Mouse (Mus musculus): ENCODE measurements around the gene Mrtfb. TPM values are rescaled to one million over a fixed set of nuclear protein-coding genes. Genes with fewer than 3 reads are reported as not detected.
A peak's percentile ranks its signal among the peaks of the same experiment; 100 is the strongest.

Mrtfb gene
- 17.5 and 19.8 TPM in 2 replicates for polyA plus RNA-seq (2015; fragmentation: Nextera tagmentation; extraction: Ambion mirVana)

- 2% methylated on average over 52 of the region's 56 CpGs for WGBS
Measured at GRCm38 (mm10) chr16:13255855-13256635, at the start of gene Mrtfb. Gene Mrtfb, plus strand, starts transcription at chr16:13256481.

GRCm38 (mm10) chr16:13207649-13208048 lies 48.6 kb upstream of the Mrtfb start:
- no peak for ATAC-seq (replicated peaks; ENCODE audit: low FRiP score, low read depth)
- H3K9me3 ChIP-seq (replicated peaks; ENCODE audit: low read length): no peaks in the 10 kb centered on the region

More at GRCm38 (mm10) chr16:13255855-13256635, at the start of gene Mrtfb:
- 0 out of 2 replicates have a peak, but pooled peaks cover 4% of the 10 kb centered on the region for H3K4me1 ChIP-seq (replicated peaks; ENCODE audit: insufficient read depth, low read length)
- TF ChIP-seq CTCF (IDR thresholded peaks at IDR 0.05; ENCODE audit: low read depth): no peak
- H3K9ac ChIP-seq (ENCODE audit: low read depth, low read length): peak within 1 kb of the TSS; percentile 98
- H3K36me3 ChIP-seq (ENCODE audit: insufficient read depth, low read length): no peaks in the 10 kb centered on the region
- H3K4me2 ChIP-seq (ENCODE audit: low read length): peak within 1 kb of the TSS; percentile 90
- H3K9me3 ChIP-seq (replicated peaks; ENCODE audit: low read length): no peaks in the 10 kb centered on the region
- H3K27me3 ChIP-seq (ENCODE audit: insufficient read depth, low read length): no peaks in the 10 kb centered on the region
- DNase-seq (ENCODE audit: low spot score) (peak; percentile 92), ATAC-seq (replicated peaks; ENCODE audit: low FRiP score, low read depth) (peak; percentile 90)
- H3K4me3 ChIP-seq (replicated peaks; ENCODE audit: low read depth, low read length): peak within 1 kb of the TSS; percentile 95
- H3K27ac ChIP-seq: peak within 1 kb of the TSS; percentile 93

GRCm38 (mm10) chr16:13208087-13208486 lies 48.2 kb upstream of the Mrtfb start:
- Histone ChIP-seq H3K4me3 (replicated peaks; ENCODE audit: low read depth, low read length) (no peak overlapping the region), H3K36me3 (ENCODE audit: insufficient read depth, low read length) (no peaks in the 10 kb centered on the region), H3K4me1 (replicated peaks; ENCODE audit: insufficient read depth, low read length) (no peaks in the 10 kb centered on the region; the same call in 1 of the 2 replicates), H3K27me3 (ENCODE audit: insufficient read depth, low read length) (no peaks in the 10 kb centered on the region), H3K27ac (no peak overlapping the region), H3K9ac (ENCODE audit: low read depth, low read length) (no peak overlapping the region), H3K9me3 (replicated peaks; ENCODE audit: low read length) (no peaks in the 10 kb centered on the region), H3K4me2 (ENCODE audit: low read length) (no peak overlapping the region)
- no peak for ATAC-seq (replicated peaks; ENCODE audit: low FRiP score, low read depth)
- TF ChIP-seq CTCF (IDR thresholded peaks at IDR 0.05; ENCODE audit: low read depth): no peak
- 28% methylated on average over 3 of the region's 3 CpGs for WGBS
- no peak for DNase-seq (ENCODE audit: low spot score)

More at GRCm38 (mm10) chr16:13207649-13208048, 48.6 kb upstream of the Mrtfb start:
- Histone ChIP-seq H3K27me3 (ENCODE audit: insufficient read depth, low read length) (no peaks in the 10 kb centered on the region), H3K27ac (no peak overlapping the region), H3K9ac (ENCODE audit: low read depth, low read length) (no peak overlapping the region), H3K4me2 (ENCODE audit: low read length) (no peak overlapping the region), H3K4me1 (replicated peaks; ENCODE audit: insufficient read depth, low read length) (no peaks in the 10 kb centered on the region; the same call in 1 of the 2 replicates), H3K36me3 (ENCODE audit: insufficient read depth, low read length) (no peaks in the 10 kb centered on the region), H3K4me3 (replicated peaks; ENCODE audit: low read depth, low read length) (no peak overlapping the region)
- 14% methylated on average over 5 of the region's 5 CpGs for WGBS
- DNase-seq (ENCODE audit: low spot score): peak; percentile 24
- TF ChIP-seq CTCF (IDR thresholded peaks at IDR 0.05; ENCODE audit: low read depth): 0 out of 2 replicates have a peak, but pooled peaks have one; percentile 3

- no peak overlapping the region for H3K4me2 ChIP-seq (ENCODE audit: low read length)
- DNase-seq (ENCODE audit: low spot score) (no peak), ATAC-seq (replicated peaks; ENCODE audit: low FRiP score, low read depth) (no peak)
- 54% methylated on average over 4 of the region's 4 CpGs for WGBS
- H3K36me3 ChIP-seq (ENCODE audit: insufficient read depth, low read length): no peaks in the 10 kb centered on the region
- TF ChIP-seq CTCF (IDR thresholded peaks at IDR 0.05; ENCODE audit: low read depth): no peak
- no peaks in the 10 kb centered on the region for H3K4me1 ChIP-seq (replicated peaks; ENCODE audit: insufficient read depth, low read length)
- no peak overlapping the region for H3K27ac ChIP-seq
- no peak overlapping the region for H3K9ac ChIP-seq (ENCODE audit: low read depth, low read length)
- H3K4me3 ChIP-seq (replicated peaks; ENCODE audit: low read depth, low read length): no peak overlapping the region
- no peaks in the 10 kb centered on the region for H3K9me3 ChIP-seq (replicated peaks; ENCODE audit: low read length)
- no peaks in the 10 kb centered on the region for H3K27me3 ChIP-seq (ENCODE audit: insufficient read depth, low read length)
Measured at GRCm38 (mm10) chr16:13212781-13213180, 43.5 kb upstream of the Mrtfb start.

- TF ChIP-seq CTCF (IDR thresholded peaks at IDR 0.05; ENCODE audit: low read depth): peak; percentile 51; the same call in 1 of the 2 replicates
- Histone ChIP-seq H3K4me2 (ENCODE audit: low read length) (no peak overlapping the region), H3K4me3 (replicated peaks; ENCODE audit: low read depth, low read length) (no peak overlapping the region), H3K27me3 (ENCODE audit: insufficient read depth, low read length) (no peaks in the 10 kb centered on the region), H3K9ac (ENCODE audit: low read depth, low read length) (no peak overlapping the region), H3K27ac (no peak overlapping the region), H3K4me1 (replicated peaks; ENCODE audit: insufficient read depth, low read length) (no peaks in the 10 kb centered on the region), H3K9me3 (replicated peaks; ENCODE audit: low read length) (no peaks in the 10 kb centered on the region), H3K36me3 (ENCODE audit: insufficient read depth, low read length) (no peaks in the 10 kb centered on the region)
- DNase-seq (ENCODE audit: low spot score): peak; percentile 73
- ATAC-seq (replicated peaks; ENCODE audit: low FRiP score, low read depth): no peak
- 65% methylated on average over 5 of the region's 5 CpGs for WGBS
Measured at GRCm38 (mm10) chr16:13216116-13216952, 39.9 kb upstream of the Mrtfb start.

GRCm38 (mm10) chr16:13217951-13218350 lies 38.3 kb upstream of the Mrtfb start:
- TF ChIP-seq CTCF (IDR thresholded peaks at IDR 0.05; ENCODE audit: low read depth): no peak
- H3K27me3 ChIP-seq (ENCODE audit: insufficient read depth, low read length): no peaks in the 10 kb centered on the region
- no peaks in the 10 kb centered on the region for H3K9me3 ChIP-seq (replicated peaks; ENCODE audit: low read length)
- no peaks in the 10 kb centered on the region for H3K4me1 ChIP-seq (replicated peaks; ENCODE audit: insufficient read depth, low read length)
- WGBS: 67% methylated on average over 8 of the region's 8 CpGs
- H3K4me2 ChIP-seq (ENCODE audit: low read length): no peak overlapping the region
- H3K9ac ChIP-seq (ENCODE audit: low read depth, low read length): no peak overlapping the region
- no peak for DNase-seq (ENCODE audit: low spot score)
- H3K27ac ChIP-seq: no peak overlapping the region
- no peak overlapping the region for H3K4me3 ChIP-seq (replicated peaks; ENCODE audit: low read depth, low read length)
- ATAC-seq (replicated peaks; ENCODE audit: low FRiP score, low read depth): no peak
- no peaks in the 10 kb centered on the region for H3K36me3 ChIP-seq (ENCODE audit: insufficient read depth, low read length)

Measured in kidney, postnatal 0 days (tissue).